Mouse (Mus musculus) E14TG2a.4 (cell line): ENCODE results near the gene Tnfrsf21.

ENCODE experiments used
- CTCF ChIP-seq: conservative IDR thresholded peaks from 2 replicates; pipeline ENCODE4 v1.5.1; 2014; ENCODE audit warnings: low read length
- NANOG ChIP-seq: IDR thresholded peaks from 2 replicates; pipeline ENCODE4 v1.6.1; 2014; ENCODE audit warnings: borderline replicate concordance, low read length, mixed read lengths
- POU5F1 ChIP-seq: IDR thresholded peaks from 2 replicates; pipeline ENCODE4 v1.6.1; 2014; ENCODE audit warnings: low read length, borderline replicate concordance

DNA sequence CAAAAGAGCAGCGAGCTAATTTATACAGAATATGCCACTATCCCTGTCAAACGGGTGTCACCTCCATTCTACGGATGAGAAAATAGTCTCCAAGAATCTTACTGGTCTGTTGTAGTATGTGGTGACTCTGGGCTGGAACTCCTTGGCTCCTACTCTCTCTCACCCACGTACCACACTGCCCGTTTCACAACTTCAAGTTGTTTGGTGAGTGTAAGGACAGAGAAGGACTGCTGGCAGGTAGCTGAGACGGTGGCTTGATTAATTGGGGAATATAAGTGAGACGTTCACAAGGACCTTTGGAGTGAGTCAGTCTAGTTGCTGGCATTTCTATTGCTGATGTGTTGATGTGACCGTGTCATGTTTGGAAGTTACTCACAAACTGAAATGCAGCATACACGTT, 3.3 kb downstream of the Tnfrsf21 start:
- TF ChIP-seq CTCF (no peak), POU5F1 (no peak), NANOG (no peak)
